Mouse (Mus musculus): Measurements from ENCODE around the gene Abcc6. TPM values are rescaled to one million over a fixed set of nuclear protein-coding genes. Genes with fewer than 3 reads are reported as not detected.
"Not testable (repeated sequence)": the region's sequence is repeated elsewhere in the genome, so short reads cannot be mapped to it uniquely, and the experiment has no call there.

The Abcc6 gene
- polyA plus RNA-seq, 1 experiment from 2014 or later = 0.53 TPM

DNA sequence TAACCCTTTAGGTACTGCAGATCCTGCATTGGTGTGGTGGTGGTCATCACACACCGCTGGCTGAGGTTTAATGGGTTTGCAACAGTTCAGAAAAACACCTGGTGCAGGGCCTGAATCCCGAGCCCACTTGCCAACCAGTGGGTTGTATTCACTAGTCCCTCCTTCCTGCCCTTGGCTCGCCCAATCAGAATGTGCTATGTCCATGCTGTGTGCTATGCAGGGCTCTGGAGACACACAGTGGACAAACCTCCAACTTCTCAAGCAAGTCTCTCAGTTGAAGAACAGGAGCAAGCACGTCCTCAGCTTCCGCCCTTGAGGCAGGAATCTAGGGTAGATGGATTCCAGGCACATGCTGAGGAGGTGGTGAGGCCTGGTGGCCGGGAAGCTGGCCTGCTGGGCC, 55.6 kb downstream of the Abcc6 start:
- 76% methylated on average over 6 of the region's 6 CpGs for WGBS
- ATAC-seq = no peak
- H3K4me1 ChIP-seq (ENCODE audit: control insufficient read depth, insufficient read depth, low read depth, low read length) = no peaks in the 10 kb centered on the region
- H3K4me2 ChIP-seq (ENCODE audit: low read length) = no peak overlapping the region
- no peaks in the 10 kb centered on the region for H3K9me3 ChIP-seq (ENCODE audit: control insufficient read depth, low read length)
- H3K9ac ChIP-seq (ENCODE audit: low read depth, low read length) = no peak overlapping the region
- H3K27me3 ChIP-seq (replicated peaks; ENCODE audit: control insufficient read depth, insufficient read depth, low read length) = no peaks in the 10 kb centered on the region
- H3K4me3 ChIP-seq (ENCODE audit: low read length) = no peak overlapping the region
- H3K27ac ChIP-seq (ENCODE audit: low read depth, low read length) = no peak overlapping the region
- no peaks in the 10 kb centered on the region for H3K36me3 ChIP-seq (ENCODE audit: control insufficient read depth, insufficient read depth, low read length)

DNA sequence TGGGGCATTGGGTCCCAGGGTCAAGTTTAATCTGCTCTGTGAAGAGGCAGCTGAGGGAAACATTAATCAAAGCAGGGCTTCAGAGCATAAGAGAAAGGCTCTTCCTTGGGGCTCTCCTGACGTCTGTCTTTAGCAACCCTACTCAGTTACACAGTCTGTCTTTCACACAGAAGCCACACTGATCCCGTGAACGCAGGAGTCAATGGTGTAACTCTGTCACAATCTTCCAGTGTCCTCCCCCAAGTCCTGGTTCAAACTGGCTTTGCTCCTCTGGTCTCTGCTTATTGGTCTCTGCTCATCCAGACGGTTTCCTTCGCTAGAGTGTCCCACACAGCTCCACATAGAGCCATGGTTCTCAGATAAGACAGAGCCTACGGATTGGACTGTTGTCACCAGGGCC, 56.0 kb downstream of the Abcc6 start:
- no peak for ATAC-seq
- WGBS = 66% methylated on average over 6 of the region's 6 CpGs

DNA sequence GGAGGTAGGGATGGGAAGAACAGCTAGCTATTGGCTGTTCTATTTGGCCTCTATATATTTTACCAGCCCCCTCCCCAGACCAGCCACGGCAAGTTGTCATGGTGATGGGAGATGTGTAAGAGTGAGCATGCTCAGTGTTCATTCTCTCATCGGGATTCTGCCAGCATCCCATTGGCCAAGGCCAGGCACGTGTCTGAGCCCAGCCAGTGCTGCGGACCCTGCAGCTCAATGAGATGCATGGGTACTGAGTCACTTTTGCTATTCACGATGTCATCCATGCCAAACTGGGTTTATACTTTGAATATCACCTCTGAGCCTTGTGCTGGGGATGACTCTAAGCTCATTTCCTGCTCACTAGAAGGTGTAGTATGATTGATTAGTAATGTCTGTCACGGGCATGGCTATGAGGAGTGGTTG, 56.8 kb downstream of the Abcc6 start:
- H3K27ac ChIP-seq (ENCODE audit: low read depth, low read length) = 0 out of 2 replicates have a peak overlapping the region, but pooled peaks have one; percentile 9
- H3K4me1 ChIP-seq (ENCODE audit: control insufficient read depth, insufficient read depth, low read depth, low read length) = no peaks in the 10 kb centered on the region

More for the DNA sequence above, 56.0 kb downstream of the Abcc6 start:
- H3K27me3 ChIP-seq (replicated peaks; ENCODE audit: control insufficient read depth, insufficient read depth, low read length) = no peaks in the 10 kb centered on the region
- H3K27ac ChIP-seq (ENCODE audit: low read depth, low read length) = no peak overlapping the region
- H3K36me3 ChIP-seq (ENCODE audit: control insufficient read depth, insufficient read depth, low read length) = no peaks in the 10 kb centered on the region
- H3K4me2 ChIP-seq (ENCODE audit: low read length) = no peak overlapping the region
- H3K4me3 ChIP-seq (ENCODE audit: low read length) = no peak overlapping the region
- no peak overlapping the region for H3K9ac ChIP-seq (ENCODE audit: low read depth, low read length)
- H3K9me3 ChIP-seq (ENCODE audit: control insufficient read depth, low read length) = no peaks in the 10 kb centered on the region
- no peaks in the 10 kb centered on the region for H3K4me1 ChIP-seq (ENCODE audit: control insufficient read depth, insufficient read depth, low read depth, low read length)

DNA sequence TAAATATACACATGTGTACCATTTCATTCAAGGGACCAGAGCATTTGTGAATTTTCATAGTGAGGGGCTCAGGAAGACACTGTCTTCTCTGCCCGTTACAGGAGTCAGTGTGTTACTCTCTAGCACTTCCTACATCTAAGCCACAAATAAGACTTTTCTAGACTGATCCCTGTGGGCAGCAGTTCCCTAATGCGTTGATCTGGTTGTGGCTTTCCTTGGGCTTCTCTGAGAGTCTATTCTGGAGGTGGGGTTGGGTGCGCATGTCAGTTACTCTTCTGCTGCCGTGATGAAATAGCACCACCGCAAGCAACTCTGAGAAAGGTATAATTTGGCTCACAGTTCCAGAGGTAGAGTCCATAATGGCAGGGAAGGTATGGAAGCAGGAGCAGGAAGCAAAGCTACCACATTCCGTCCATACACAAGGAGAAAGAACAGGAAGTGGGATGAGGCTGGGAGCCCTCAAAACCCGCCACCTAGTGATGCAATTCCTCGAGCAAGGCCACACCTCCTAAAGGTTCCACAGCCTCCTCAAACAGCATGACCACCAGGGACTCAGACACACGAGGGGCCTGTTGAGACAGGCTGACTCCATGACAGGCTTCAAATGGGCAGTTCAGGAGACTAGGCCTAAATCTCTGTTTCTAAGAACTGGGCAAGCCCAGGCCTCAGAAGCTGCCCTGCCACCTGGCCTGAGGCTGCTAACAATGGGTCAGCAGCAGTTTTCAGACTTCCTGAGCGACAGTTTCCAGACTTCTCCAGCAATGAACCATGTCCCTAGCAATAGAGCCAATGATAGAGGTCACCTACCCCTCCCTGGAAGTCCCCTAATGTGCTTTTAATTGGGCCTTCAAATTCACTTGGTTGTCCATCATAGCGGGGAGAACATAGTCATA, 58.0 kb downstream of the Abcc6 start:
- WGBS = 73% methylated on average over 11 of the region's 11 CpGs
- no peak overlapping the region for H3K4me2 ChIP-seq (ENCODE audit: low read length)
- H3K4me1 ChIP-seq (ENCODE audit: control insufficient read depth, insufficient read depth, low read depth, low read length) = no peaks in the 10 kb centered on the region
- no peaks in the 10 kb centered on the region for H3K27me3 ChIP-seq (replicated peaks; ENCODE audit: control insufficient read depth, insufficient read depth, low read length)
- no peak overlapping the region for H3K4me3 ChIP-seq (ENCODE audit: low read length)
- H3K9me3 ChIP-seq (ENCODE audit: control insufficient read depth, low read length) = no peaks in the 10 kb centered on the region
- H3K9ac ChIP-seq (ENCODE audit: low read depth, low read length) = no peak overlapping the region
- no peak for ATAC-seq
- H3K27ac ChIP-seq (ENCODE audit: low read depth, low read length) = no peak overlapping the region
- H3K36me3 ChIP-seq (ENCODE audit: control insufficient read depth, insufficient read depth, low read length) = no peaks in the 10 kb centered on the region

More for the DNA sequence above, 56.8 kb downstream of the Abcc6 start:
- Histone ChIP-seq H3K4me3 (ENCODE audit: low read length) (no peak overlapping the region), H3K9ac (ENCODE audit: low read depth, low read length) (no peak overlapping the region), H3K4me2 (ENCODE audit: low read length) (no peak overlapping the region), H3K27me3 (replicated peaks; ENCODE audit: control insufficient read depth, insufficient read depth, low read length) (no peaks in the 10 kb centered on the region), H3K36me3 (ENCODE audit: control insufficient read depth, insufficient read depth, low read length) (no peaks in the 10 kb centered on the region), H3K9me3 (ENCODE audit: control insufficient read depth, low read length) (no peaks in the 10 kb centered on the region)
- peak; percentile 97 for ATAC-seq
- 70% methylated on average over 6 of the region's 6 CpGs for WGBS

DNA sequence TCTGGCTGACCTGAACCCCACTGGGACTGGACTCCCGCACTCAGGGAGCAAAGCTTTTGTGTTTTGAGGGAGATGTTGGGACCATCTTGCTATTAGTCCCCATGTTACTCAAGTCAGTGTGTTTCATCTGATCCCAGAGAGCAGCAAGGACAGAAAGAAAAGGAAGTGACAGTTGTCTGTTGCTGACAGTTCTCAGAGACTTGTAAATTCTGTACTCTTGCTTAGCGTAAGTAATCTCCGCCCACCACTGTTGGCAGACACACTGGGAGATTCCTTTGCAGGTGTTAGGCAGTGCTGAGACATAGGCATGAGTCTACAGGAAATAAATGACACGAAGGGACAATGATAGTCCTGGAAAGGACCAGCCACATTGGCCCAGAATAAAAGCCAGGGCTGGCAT, 73.5 kb downstream of the Abcc6 start:
- H3K36me3 ChIP-seq (ENCODE audit: control insufficient read depth, insufficient read depth, low read length) = no peaks in the 10 kb centered on the region
- ATAC-seq = no peak
- no peak overlapping the region for H3K4me2 ChIP-seq (ENCODE audit: low read length)
- H3K9me3 ChIP-seq (ENCODE audit: control insufficient read depth, low read length) = no peaks in the 10 kb centered on the region
- no peak overlapping the region for H3K4me3 ChIP-seq (ENCODE audit: low read length)
- 73% methylated on average over 4 of the region's 4 CpGs for WGBS
- no peak overlapping the region for H3K9ac ChIP-seq (ENCODE audit: low read depth, low read length)
- H3K27ac ChIP-seq (ENCODE audit: low read depth, low read length) = no peak overlapping the region
- no peaks in the 10 kb centered on the region for H3K27me3 ChIP-seq (replicated peaks; ENCODE audit: control insufficient read depth, insufficient read depth, low read length)
- H3K4me1 ChIP-seq (ENCODE audit: control insufficient read depth, insufficient read depth, low read depth, low read length) = no peaks in the 10 kb centered on the region

DNA sequence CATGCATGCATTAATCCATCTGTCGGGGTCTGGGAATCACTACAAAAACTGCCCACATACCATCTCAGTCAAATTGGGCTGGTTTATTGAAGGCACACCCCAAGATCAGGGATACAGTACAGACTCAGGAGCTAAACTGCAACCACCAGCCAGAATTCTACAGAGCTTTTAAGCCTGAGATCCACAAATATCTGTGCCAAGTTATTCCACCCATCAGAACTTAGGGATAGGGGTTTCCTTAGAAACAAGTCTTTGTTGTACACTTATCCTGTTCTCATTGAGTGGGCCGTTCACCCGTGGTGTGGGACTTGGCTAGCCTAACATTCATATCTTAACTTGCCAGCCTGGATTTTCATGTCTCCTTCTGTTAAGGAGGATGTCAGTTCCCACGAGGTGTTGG, 81.0 kb downstream of the Abcc6 start:
- Histone ChIP-seq H3K4me3 (ENCODE audit: low read length) (no peak overlapping the region), H3K27ac (ENCODE audit: low read depth, low read length) (no peak overlapping the region), H3K4me1 (ENCODE audit: control insufficient read depth, insufficient read depth, low read depth, low read length) (no peaks in the 10 kb centered on the region), H3K36me3 (ENCODE audit: control insufficient read depth, insufficient read depth, low read length) (no peaks in the 10 kb centered on the region), H3K9me3 (ENCODE audit: control insufficient read depth, low read length) (no peaks in the 10 kb centered on the region), H3K9ac (ENCODE audit: low read depth, low read length) (no peak overlapping the region), H3K27me3 (replicated peaks; ENCODE audit: control insufficient read depth, insufficient read depth, low read length) (no peaks in the 10 kb centered on the region), H3K4me2 (ENCODE audit: low read length) (no peak overlapping the region)
- 67% methylated on average over 4 of the region's 4 CpGs for WGBS
- no peak for ATAC-seq

DNA sequence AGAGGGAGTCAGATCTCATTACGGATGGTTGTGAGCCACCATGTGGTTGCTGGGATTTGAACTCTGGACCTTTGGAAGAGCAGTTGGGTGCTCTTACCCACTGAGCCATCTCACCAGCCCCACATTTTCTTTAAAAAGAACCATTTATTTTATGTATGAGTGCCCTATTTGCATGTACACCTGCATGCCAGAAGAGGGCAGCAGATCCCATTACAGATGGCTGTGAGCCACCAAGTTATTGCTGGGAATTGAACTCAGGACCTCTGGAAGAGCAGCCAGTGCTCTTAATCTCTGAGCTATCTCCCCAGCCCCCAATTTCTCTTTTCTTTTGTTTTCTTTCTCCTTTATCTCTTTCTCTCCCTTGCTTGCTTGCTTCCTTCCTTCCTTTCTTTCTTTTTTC, 86.8 kb downstream of the Abcc6 start:
- WGBS = 80% methylated on average over 1 of the region's 1 CpGs
- not testable (repeated sequence) for H3K27me3 ChIP-seq (replicated peaks; ENCODE audit: control insufficient read depth, insufficient read depth, low read length); ATAC-seq

DNA sequence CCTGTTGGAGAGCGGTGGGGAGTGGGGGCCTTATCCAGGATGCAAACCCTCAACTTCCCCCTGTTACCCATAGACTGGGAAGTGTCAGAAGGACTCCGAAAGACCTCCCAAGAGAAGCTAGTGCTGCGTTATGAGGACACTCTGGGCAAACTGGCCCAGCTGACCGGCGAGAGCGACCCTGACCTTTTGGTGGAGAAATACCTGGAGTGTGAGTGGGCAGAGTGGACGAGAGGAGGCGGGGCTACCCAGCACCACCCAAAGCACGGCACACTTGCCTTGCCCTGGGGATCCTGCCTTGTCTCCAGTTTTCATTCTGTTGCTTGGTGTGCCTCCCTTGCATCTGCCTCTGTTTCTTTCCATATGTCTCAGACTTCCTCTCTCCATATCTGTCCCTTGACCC, 88.1 kb downstream of the Abcc6 start:
- H3K36me3 ChIP-seq (ENCODE audit: control insufficient read depth, insufficient read depth, low read length) = no peaks in the 10 kb centered on the region
- no peak overlapping the region for H3K27ac ChIP-seq (ENCODE audit: low read depth, low read length)
- ATAC-seq = no peak
- H3K9ac ChIP-seq (ENCODE audit: low read depth, low read length) = no peak overlapping the region
- no peak overlapping the region for H3K4me2 ChIP-seq (ENCODE audit: low read length)
- no peak overlapping the region for H3K4me3 ChIP-seq (ENCODE audit: low read length)
- H3K27me3 ChIP-seq (replicated peaks; ENCODE audit: control insufficient read depth, insufficient read depth, low read length) = no peaks in the 10 kb centered on the region
- no peaks in the 10 kb centered on the region for H3K9me3 ChIP-seq (ENCODE audit: control insufficient read depth, low read length)
- WGBS = 90% methylated on average over 9 of the region's 9 CpGs
- no peaks in the 10 kb centered on the region for H3K4me1 ChIP-seq (ENCODE audit: control insufficient read depth, insufficient read depth, low read depth, low read length)

More for the DNA sequence above, 86.8 kb downstream of the Abcc6 start:
- H3K4me2 ChIP-seq (ENCODE audit: low read length); H3K27ac ChIP-seq (ENCODE audit: low read depth, low read length); H3K4me3 ChIP-seq (ENCODE audit: low read length); H3K9ac ChIP-seq (ENCODE audit: low read depth, low read length); H3K9me3 ChIP-seq (ENCODE audit: control insufficient read depth, low read length); H3K36me3 ChIP-seq (ENCODE audit: control insufficient read depth, insufficient read depth, low read length); H3K4me1 ChIP-seq (ENCODE audit: control insufficient read depth, insufficient read depth, low read depth, low read length): not testable (repeated sequence)

DNA sequence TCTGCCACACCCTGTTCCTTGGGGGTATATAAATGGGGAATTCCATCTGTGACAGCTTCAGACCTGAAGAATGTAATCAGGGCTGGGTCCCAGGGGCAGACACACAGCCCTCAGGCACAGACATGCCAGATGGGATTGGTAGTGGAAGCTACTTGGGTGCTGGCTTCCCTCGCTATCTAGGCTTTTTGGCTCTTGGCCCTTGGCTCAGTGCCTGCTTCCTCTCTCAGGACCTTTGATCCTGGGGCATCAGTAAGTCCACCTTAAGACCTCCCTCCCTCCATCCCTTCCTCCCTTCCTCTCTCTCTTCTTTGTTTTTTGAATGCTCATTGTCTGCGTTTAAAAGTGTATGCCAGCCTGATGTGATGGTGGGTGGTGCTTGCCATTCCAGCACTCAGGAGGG, 90.3 kb downstream of the Abcc6 start:
- H3K36me3 ChIP-seq (ENCODE audit: control insufficient read depth, insufficient read depth, low read length) = no peaks in the 10 kb centered on the region
- H3K4me2 ChIP-seq (ENCODE audit: low read length) = no peak overlapping the region
- no peak overlapping the region for H3K9ac ChIP-seq (ENCODE audit: low read depth, low read length)
- no peaks in the 10 kb centered on the region for H3K27me3 ChIP-seq (replicated peaks; ENCODE audit: control insufficient read depth, insufficient read depth, low read length)
- no peak overlapping the region for H3K4me3 ChIP-seq (ENCODE audit: low read length)
- 47% methylated on average over 2 of the region's 2 CpGs for WGBS
- H3K9me3 ChIP-seq (ENCODE audit: control insufficient read depth, low read length) = no peaks in the 10 kb centered on the region
- no peak overlapping the region for H3K27ac ChIP-seq (ENCODE audit: low read depth, low read length)
- no peak for ATAC-seq
- no peaks in the 10 kb centered on the region for H3K4me1 ChIP-seq (ENCODE audit: control insufficient read depth, insufficient read depth, low read depth, low read length)

Data from hindbrain, embryonic 16.5 days (tissue).